Mouse (Mus musculus): ENCODE data around the gene Olfr1221.
"Not testable (repeated sequence)": the region's sequence is repeated elsewhere in the genome, so short reads cannot be mapped to it uniquely, and the experiment has no call there.

Gene Olfr1221

GRCm38 (mm10) chr2:89117183-89117582 is at the start of gene Olfr1221:
Gene Olfr1221, minus strand, starts transcription at chr2:89117283.
- no peak for DNase-seq

- not testable (repeated sequence) for DNase-seq
Observed at GRCm38 (mm10) chr2:89164711-89165110, 47.6 kb upstream of the Olfr1221 start.

- not testable (repeated sequence) for DNase-seq
Observed at GRCm38 (mm10) chr2:89163991-89164390, 46.9 kb upstream of the Olfr1221 start, which contains the start of gene Olfr1224-ps1. Gene Olfr1224-ps1, minus strand, starts transcription at chr2:89164091.

- DNase-seq, result no peak
Observed at GRCm38 (mm10) chr2:89151460-89151859, 34.4 kb upstream of the Olfr1221 start, which contains the start of gene Olfr1223. Gene Olfr1223, minus strand, starts transcription at chr2:89151560.

- DNase-seq, result no peak
Observed at GRCm38 (mm10) chr2:89132954-89133353, 15.9 kb upstream of the Olfr1221 start, which contains the start of gene Olfr1222. Gene Olfr1222, minus strand, starts transcription at chr2:89133054.

GRCm38 (mm10) chr2:89106735-89107134 is 10.3 kb downstream of the Olfr1221 start, which contains the start of gene Olfr1220:
Gene Olfr1220, minus strand, starts transcription at chr2:89106835.
- no peak for DNase-seq

- no peak for DNase-seq
Observed at GRCm38 (mm10) chr2:89105651-89106050, 11.4 kb downstream of the Olfr1221 start.

- no peak for DNase-seq
Observed at GRCm38 (mm10) chr2:89093848-89094247, 23.2 kb downstream of the Olfr1221 start.

GRCm38 (mm10) chr2:89083413-89083812 is 33.7 kb downstream of the Olfr1221 start, which contains the start of gene Olfr1219:
Gene Olfr1219, minus strand, starts transcription at chr2:89083513.
- no peak for DNase-seq

- no peak for DNase-seq
Observed at GRCm38 (mm10) chr2:89081487-89081886, 35.6 kb downstream of the Olfr1221 start.

GRCm38 (mm10) chr2:89061087-89061486 is 56.0 kb downstream of the Olfr1221 start, which contains the start of gene Olfr1218:
Gene Olfr1218, minus strand, starts transcription at chr2:89061187.
- no peak for DNase-seq

Measured in kidney, postnatal 36 days (tissue).